Mouse (Mus musculus): Measurements from ENCODE around the gene Cyth1. TPM values are rescaled to one million over a fixed set of nuclear protein-coding genes. Genes with fewer than 3 reads are reported as not detected.

The Cyth1 gene
- polyA plus RNA-seq, 1 experiment = 6.1 TPM

DNA sequence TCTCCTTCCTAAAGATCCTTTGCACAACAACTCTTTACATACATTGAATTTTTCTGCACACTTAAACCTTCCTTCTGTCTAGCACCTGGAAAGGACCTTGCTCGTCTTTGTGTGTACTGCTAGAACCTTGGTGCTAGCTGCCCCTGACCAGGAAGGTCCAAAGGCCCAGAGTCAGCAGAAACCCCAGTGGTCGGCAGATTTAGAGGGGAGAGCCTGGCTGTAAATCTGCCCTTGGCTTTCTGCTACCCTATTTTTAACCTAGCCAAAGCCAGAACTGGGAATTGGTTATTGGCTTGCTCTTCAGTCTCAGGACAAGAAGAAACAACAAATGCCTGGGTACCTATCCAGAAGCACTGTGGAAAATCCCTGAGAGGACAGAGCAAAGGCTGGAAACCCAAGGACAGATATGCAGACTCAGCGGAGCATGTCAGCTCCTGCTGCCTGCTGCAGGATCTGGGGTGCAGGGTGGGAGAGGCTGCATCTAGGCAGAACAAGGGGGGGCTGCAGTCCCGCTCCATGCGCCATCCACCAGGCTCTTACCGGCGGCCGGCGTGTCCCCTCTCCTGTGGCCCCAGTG, 46.5 kb downstream of the Cyth1 start:
- H3K4me1 ChIP-seq (ENCODE audit: control insufficient read depth, insufficient read depth, low read length) = no peaks in the 10 kb centered on the region
- H3K27me3 ChIP-seq (ENCODE audit: control insufficient read depth, insufficient read depth, low read length, poor library complexity, severe bottlenecking) = no peaks in the 10 kb centered on the region
- H3K4me3 ChIP-seq (ENCODE audit: low read depth, low read length) = peak overlapping the region; percentile 59
- peak overlapping the region; percentile 42; the same call in 1 of the 2 replicates for H3K9ac ChIP-seq (ENCODE audit: low read depth, poor library complexity, severe bottlenecking)
- TF ChIP-seq POLR2A (IDR thresholded peaks at IDR 0.05; ENCODE audit: insufficient read depth, low read length) (no peak), CTCF (IDR thresholded peaks at IDR 0.05; ENCODE audit: low read depth, low read length) (no peak)
- no peaks in the 10 kb centered on the region for H3K9me3 ChIP-seq (replicated peaks; ENCODE audit: control insufficient read depth, insufficient read depth, low read length, poor library complexity, severe bottlenecking)
- H3K36me3 ChIP-seq (ENCODE audit: control insufficient read depth, insufficient read depth, low read length, poor library complexity, severe bottlenecking) = no peaks in the 10 kb centered on the region
- H3K27ac ChIP-seq (ENCODE audit: insufficient read depth, low read length) = no peak overlapping the region

DNA sequence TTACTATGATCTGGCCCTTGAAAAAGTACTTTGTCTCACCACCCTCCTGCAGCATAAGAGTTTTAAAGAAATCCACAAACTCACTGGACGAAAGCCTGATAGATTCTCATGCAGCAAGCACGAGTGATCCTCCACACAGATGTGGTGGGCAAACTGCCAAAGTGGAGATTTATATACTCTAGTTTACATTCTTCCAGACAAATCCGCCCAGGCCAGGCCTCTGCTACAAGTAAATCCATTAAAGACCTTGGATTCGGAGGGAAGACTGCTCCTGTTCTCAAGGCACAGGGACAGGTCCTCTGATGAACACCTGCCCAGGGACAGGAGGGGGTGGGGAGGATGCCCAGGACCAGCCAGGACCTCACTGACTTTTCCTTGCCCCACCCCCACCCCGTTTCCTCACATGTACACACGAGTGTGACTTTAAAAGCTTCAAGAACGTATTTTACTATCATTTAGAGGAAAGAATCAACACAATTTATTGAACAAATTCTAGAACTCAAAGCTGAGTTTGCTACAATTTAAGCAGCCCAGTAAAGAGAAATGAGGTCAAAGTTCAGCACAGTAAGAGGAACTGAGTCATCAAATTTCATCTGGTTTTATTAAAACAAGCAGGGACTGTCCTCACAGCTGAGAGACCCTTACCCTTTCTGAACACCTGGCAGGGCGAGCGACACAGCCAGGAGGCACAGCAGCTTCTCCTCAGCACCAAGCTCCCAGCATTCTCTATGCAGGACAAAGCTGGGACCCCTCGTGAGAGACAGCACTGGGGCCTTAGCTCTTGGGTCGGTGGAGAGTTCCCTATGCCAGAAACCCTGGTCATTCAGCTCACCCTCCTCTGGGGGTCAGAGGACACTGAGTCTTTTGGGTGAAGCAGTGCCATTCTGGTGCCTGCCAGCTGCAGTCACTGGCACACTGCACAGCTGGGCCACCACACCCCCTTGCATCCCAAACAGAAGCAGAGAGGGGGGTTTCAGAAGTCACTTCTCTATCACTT, 47.3 kb downstream of the Cyth1 start:
- Histone ChIP-seq H3K9ac (ENCODE audit: low read depth, poor library complexity, severe bottlenecking) (no peak overlapping the region), H3K4me3 (ENCODE audit: low read depth, low read length) (no peak overlapping the region), H3K27me3 (ENCODE audit: control insufficient read depth, insufficient read depth, low read length, poor library complexity, severe bottlenecking) (no peaks in the 10 kb centered on the region), H3K9me3 (replicated peaks; ENCODE audit: control insufficient read depth, insufficient read depth, low read length, poor library complexity, severe bottlenecking) (no peaks in the 10 kb centered on the region), H3K27ac (ENCODE audit: insufficient read depth, low read length) (no peak overlapping the region), H3K36me3 (ENCODE audit: control insufficient read depth, insufficient read depth, low read length, poor library complexity, severe bottlenecking) (no peaks in the 10 kb centered on the region), H3K4me1 (ENCODE audit: control insufficient read depth, insufficient read depth, low read length) (no peaks in the 10 kb centered on the region)
- TF ChIP-seq EP300 (IDR thresholded peaks at IDR 0.05; ENCODE audit: insufficient read depth, low read depth, low read length) = no peak
- TF ChIP-seq CTCF (IDR thresholded peaks at IDR 0.05; ENCODE audit: low read depth, low read length) = no peak
- no peak for TF ChIP-seq POLR2A (IDR thresholded peaks at IDR 0.05; ENCODE audit: insufficient read depth, low read length)

DNA sequence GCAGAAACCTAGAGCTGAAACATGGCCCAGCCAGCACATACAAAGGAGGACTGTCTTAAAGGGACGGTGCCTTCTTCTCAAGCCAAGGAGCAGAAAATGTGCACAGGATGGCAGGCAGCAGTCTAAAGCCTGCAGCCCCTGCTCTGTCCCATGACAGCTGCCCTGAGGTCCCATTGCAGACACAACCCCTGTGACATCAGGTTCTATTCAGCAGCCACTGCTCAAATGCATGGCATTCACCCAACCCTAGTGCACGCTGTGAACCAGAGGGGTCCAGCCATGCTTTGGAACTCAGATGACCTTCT, 50.1 kb downstream of the Cyth1 start:
- Histone ChIP-seq H3K4me1 (ENCODE audit: control insufficient read depth, insufficient read depth, low read length) (peaks cover 1% of the 10 kb centered on the region), H3K9me3 (replicated peaks; ENCODE audit: control insufficient read depth, insufficient read depth, low read length, poor library complexity, severe bottlenecking) (no peaks in the 10 kb centered on the region), H3K9ac (ENCODE audit: low read depth, poor library complexity, severe bottlenecking) (no peak overlapping the region), H3K4me3 (ENCODE audit: low read depth, low read length) (no peak overlapping the region), H3K27me3 (ENCODE audit: control insufficient read depth, insufficient read depth, low read length, poor library complexity, severe bottlenecking) (no peaks in the 10 kb centered on the region), H3K36me3 (ENCODE audit: control insufficient read depth, insufficient read depth, low read length, poor library complexity, severe bottlenecking) (no peaks in the 10 kb centered on the region), H3K27ac (ENCODE audit: insufficient read depth, low read length) (no peak overlapping the region)
- TF ChIP-seq POLR2A (IDR thresholded peaks at IDR 0.05; ENCODE audit: insufficient read depth, low read length) (no peak), CTCF (IDR thresholded peaks at IDR 0.05; ENCODE audit: low read depth, low read length) (no peak), EP300 (IDR thresholded peaks at IDR 0.05; ENCODE audit: insufficient read depth, low read depth, low read length) (no peak)

DNA sequence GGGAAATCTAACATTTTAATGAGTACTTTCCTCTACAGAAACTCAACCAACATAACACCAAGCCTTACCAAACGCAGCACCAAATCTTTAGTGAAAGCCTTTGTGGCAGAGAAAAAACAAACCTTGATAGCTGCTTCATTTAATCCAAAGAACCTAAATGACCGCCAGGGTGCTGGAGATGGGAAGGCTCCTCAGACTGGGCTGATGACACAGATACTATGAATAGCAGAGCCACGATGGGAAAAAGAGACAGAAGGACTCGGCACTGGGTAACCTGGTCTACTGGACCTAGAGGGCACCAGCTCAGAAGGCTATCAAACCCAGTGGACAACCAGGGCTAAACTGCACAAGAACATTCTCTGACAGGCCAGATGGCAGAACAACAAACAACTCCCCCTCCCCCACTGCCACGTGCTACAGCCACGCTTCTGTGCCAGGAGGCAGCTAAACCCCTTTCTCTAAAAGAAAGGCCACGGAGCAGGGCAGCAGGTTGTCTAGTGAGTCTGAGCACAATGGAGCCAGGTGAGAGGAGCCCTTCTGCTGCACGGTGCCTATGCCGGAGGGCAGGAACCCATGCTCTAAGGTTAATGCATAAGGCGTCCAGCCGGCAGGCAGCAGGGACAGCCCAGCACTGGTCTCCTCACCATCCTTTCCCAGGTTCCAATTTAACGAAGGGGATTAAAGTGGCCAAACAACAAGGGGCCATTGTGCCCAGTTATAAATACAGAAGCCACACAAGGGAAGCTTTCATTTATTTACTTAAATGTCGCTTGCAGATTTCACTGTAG, 50.7 kb downstream of the Cyth1 start:
- H3K9me3 ChIP-seq (replicated peaks; ENCODE audit: control insufficient read depth, insufficient read depth, low read length, poor library complexity, severe bottlenecking) = no peaks in the 10 kb centered on the region
- H3K36me3 ChIP-seq (ENCODE audit: control insufficient read depth, insufficient read depth, low read length, poor library complexity, severe bottlenecking) = no peaks in the 10 kb centered on the region
- TF ChIP-seq POLR2A (IDR thresholded peaks at IDR 0.05; ENCODE audit: insufficient read depth, low read length) (no peak), CTCF (IDR thresholded peaks at IDR 0.05; ENCODE audit: low read depth, low read length) (no peak), EP300 (IDR thresholded peaks at IDR 0.05; ENCODE audit: insufficient read depth, low read depth, low read length) (no peak)
- peaks cover 1% of the 10 kb centered on the region for H3K4me1 ChIP-seq (ENCODE audit: control insufficient read depth, insufficient read depth, low read length)
- H3K9ac ChIP-seq (ENCODE audit: low read depth, poor library complexity, severe bottlenecking) = no peak overlapping the region
- H3K27me3 ChIP-seq (ENCODE audit: control insufficient read depth, insufficient read depth, low read length, poor library complexity, severe bottlenecking) = no peaks in the 10 kb centered on the region
- H3K27ac ChIP-seq (ENCODE audit: insufficient read depth, low read length) = no peak overlapping the region
- no peak overlapping the region for H3K4me3 ChIP-seq (ENCODE audit: low read depth, low read length)

DNA sequence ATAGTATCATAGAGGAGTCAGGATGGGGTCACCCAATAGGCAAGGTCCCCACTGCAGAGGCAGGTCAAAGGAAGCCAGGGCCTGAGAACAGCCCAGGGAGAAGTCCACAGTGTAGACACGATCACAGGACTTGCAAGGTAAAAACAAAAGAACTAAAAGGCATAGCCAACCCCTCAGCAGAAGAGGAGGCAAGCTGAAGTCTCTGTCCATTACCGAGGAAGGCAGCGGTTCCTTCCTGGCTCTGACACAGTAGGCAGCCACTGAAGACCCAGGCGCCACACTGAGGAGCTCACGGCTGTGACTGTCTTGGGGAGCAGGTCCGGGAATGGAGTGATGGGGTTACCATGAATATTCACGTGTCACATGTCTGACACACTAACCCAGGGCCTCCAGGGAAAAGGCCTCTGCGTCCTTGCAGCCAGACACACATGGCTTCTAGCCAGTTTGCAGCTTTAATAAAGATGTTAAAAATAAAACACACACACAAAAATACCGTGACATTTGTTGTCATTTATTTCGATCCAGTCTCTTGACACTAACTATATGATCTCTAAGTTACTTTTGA, 51.5 kb downstream of the Cyth1 start:
- peaks cover 1% of the 10 kb centered on the region for H3K4me1 ChIP-seq (ENCODE audit: control insufficient read depth, insufficient read depth, low read length)
- no peak overlapping the region for H3K27ac ChIP-seq (ENCODE audit: insufficient read depth, low read length)
- H3K4me3 ChIP-seq (ENCODE audit: low read depth, low read length) = no peak overlapping the region
- H3K27me3 ChIP-seq (ENCODE audit: control insufficient read depth, insufficient read depth, low read length, poor library complexity, severe bottlenecking) = no peaks in the 10 kb centered on the region
- no peak for TF ChIP-seq CTCF (IDR thresholded peaks at IDR 0.05; ENCODE audit: low read depth, low read length)
- TF ChIP-seq POLR2A (IDR thresholded peaks at IDR 0.05; ENCODE audit: insufficient read depth, low read length) = no peak
- no peak for TF ChIP-seq EP300 (IDR thresholded peaks at IDR 0.05; ENCODE audit: insufficient read depth, low read depth, low read length)
- H3K36me3 ChIP-seq (ENCODE audit: control insufficient read depth, insufficient read depth, low read length, poor library complexity, severe bottlenecking) = no peaks in the 10 kb centered on the region
- H3K9ac ChIP-seq (ENCODE audit: low read depth, poor library complexity, severe bottlenecking) = no peak overlapping the region
- H3K9me3 ChIP-seq (replicated peaks; ENCODE audit: control insufficient read depth, insufficient read depth, low read length, poor library complexity, severe bottlenecking) = no peaks in the 10 kb centered on the region

Data from ES-Bruce4 (cell line).